Mouse (Mus musculus): ENCODE measurements around the gene Acbd3. TPM values are rescaled to one million over a fixed set of nuclear protein-coding genes. Genes with fewer than 3 reads are reported as not detected.

The Acbd3 gene
- 13.6 TPM for polyA plus RNA-seq (2017; shearing (Covaris generic))

GRCm38 (mm10) chr1:180725704-180726179 is at the start of gene Acbd3:
Acbd3 (plus strand) TSS chr1:180726043.

DNA sequence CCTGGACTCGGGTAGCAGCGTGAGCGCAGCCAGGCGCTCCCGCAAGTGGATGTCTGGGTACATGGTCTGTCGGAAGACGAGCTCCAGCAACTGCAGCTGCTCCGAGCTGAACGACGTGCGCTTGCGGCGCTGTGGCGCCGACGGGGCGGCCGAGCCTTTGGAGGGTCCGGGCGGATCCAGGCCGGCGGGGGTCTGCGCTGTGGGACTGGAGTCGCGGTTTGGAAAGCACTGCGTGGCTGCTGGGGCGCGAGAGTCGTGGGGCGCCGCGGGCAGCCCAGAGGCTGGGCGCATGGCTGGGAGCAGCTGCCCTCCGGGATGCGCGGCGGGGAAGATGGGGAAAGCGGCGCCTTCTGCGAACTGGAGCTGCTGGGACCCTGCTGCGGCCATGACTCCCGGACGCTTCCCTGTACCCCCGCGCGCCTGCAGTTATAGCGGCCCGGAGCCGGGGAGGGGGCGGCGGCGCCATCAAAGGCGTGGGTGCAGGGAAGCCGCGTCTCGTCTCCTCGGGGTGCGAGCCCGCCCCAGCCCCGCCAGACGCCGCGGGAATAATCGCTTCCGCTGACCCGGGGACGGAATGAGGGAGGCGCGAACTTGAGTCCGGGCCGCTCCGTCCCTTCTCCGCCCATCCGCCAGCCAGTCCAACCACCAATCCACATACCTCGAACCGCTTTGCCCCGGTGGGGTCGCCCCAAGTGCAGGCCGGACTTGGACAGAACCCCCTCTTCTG is 29.1 kb upstream of the Acbd3 start, which contains the start of gene Mixl1:
Gene Mixl1, minus strand, starts transcription at position 409 of the 727 bp plus-strand sequence.

Other genes starting within 250 kb of the Acbd3 start
- not detected for gene Stum, start 242.5 kb upstream of the Acbd3 start, polyA plus RNA-seq (2017; shearing (Covaris generic))
- 98.6 TPM for gene Parp1, start 157.1 kb upstream of the Acbd3 start, polyA plus RNA-seq (2017; shearing (Covaris generic))
- 24.5 TPM for gene Lin9, start 84.9 kb upstream of the Acbd3 start, polyA plus RNA-seq (2017; shearing (Covaris generic))
- gene Mixl1, start 29.0 kb upstream of the Acbd3 start, polyA plus RNA-seq (2017; shearing (Covaris generic)) = not detected
- 1,148 TPM for gene H3f3a, start 87.9 kb downstream of the Acbd3 start, polyA plus RNA-seq (2017; shearing (Covaris generic))
- 54.9 TPM for gene Sde2, start 125.1 kb downstream of the Acbd3 start, polyA plus RNA-seq (2017; shearing (Covaris generic))
- gene Lefty2, start 167.1 kb downstream of the Acbd3 start, polyA plus RNA-seq (2017; shearing (Covaris generic)) = not detected
- gene Pycr2, start 178.2 kb downstream of the Acbd3 start, polyA plus RNA-seq (2017; shearing (Covaris generic)) = 117 TPM
- gene Lefty1, start 209.0 kb downstream of the Acbd3 start, polyA plus RNA-seq (2017; shearing (Covaris generic)) = 0.35 TPM
- gene Tmem63a, start 216.3 kb downstream of the Acbd3 start, polyA plus RNA-seq (2017; shearing (Covaris generic)) = 61.5 TPM

Measured in inflammation-experienced regulatory T-cells, adult 16 weeks (primary cell).